Mouse (Mus musculus): ENCODE data around the gene Actl6b. TPM values are rescaled to one million over a fixed set of nuclear protein-coding genes. Genes with fewer than 3 reads are reported as not detected.

Actl6b gene
- polyA plus RNA-seq, 1 experiment from 2014 or later = 109 TPM

DNA sequence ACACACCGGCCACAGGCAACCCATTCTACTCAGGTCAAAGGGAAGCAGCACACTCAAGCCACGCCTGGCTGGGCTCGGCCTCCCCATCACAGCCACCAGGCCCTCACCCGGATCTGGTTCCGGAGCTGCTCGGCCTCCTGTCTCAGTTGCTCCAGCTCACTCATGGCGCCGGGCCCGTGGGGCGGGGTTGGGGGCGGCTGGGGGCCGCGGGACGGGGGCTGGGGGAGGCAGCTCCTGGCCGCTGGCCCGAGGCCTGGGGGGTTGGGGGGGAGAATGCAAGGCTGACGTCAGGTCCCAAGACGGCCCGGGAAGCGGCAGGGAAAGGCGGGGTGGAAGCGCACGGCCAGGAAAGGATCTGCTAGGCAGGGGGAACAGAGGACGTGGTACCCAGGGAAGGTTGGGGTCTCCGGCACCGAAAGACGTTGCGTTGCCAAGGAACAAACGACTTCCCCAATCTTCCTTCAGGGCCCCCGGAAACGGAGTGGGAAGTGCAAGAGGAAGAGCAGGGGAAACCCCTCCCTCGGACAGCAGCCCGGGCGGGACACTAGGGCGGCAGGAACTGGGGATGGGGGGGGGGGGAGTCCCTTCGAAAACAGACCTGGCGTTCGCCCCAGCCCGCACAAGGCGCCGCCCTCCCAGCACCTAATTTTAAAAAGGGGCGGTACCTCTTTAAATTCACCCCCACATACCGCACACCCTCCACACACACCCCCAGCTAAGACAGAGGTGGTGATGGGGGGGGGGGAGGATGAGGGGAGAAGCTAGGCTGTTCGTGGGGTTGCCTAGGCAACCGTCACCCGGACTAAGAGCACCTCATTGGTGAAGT, 22.5 kb upstream of the Actl6b start:
- peak overlapping the region; percentile 91 for H3K4me2 ChIP-seq (replicated peaks)
- H3K4me1 ChIP-seq = peaks cover 35% of the 10 kb centered on the region
- peaks cover 38% of the 10 kb centered on the region for H3K36me3 ChIP-seq
- no peaks in the 10 kb centered on the region for H3K27me3 ChIP-seq (replicated peaks)
- WGBS = 1% methylated on average over 45 of the region's 46 CpGs
- peak overlapping the region; percentile 91 for H3K9ac ChIP-seq
- peak overlapping the region; percentile 93 for H3K4me3 ChIP-seq
- no peaks in the 10 kb centered on the region for H3K9me3 ChIP-seq
- peak overlapping the region; percentile 95 for H3K27ac ChIP-seq
- ATAC-seq (ENCODE audit: low FRiP score, low read depth) = peak; percentile 69

DNA sequence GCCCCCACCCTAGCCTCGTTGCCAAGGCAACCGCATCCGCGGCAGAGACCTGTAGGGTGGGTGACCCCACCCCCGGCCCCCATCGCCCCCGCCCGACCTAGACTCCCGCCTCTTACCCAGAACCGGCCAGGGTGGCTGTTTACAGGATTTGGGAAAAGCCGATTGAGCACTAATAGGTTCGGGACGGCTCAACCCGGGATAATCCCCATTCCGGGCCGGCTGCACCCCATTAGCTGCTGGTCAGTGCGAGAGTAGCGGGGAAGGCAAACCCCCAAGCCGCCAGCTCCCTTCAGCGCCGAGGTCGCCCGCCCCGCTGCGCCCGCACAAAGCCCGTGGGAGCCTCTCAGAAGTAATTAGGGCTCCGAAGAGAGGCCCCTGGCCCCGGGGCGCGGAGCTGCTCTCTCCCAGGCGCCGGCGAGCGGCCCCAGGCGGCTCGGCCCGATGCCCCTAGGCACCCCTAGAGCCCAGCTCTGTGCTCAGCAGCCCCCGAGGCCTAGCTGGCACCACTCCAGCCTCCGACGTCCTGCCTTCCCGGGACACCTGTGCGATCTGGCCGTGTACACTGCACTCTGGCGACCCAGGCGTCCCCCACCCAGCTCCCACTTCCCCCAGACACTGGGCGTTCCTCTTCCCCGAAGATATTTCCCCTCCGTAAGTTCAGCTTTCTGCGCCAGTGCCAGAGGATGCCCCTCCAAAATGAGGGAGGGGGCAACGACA, 21.7 kb upstream of the Actl6b start:
- Histone ChIP-seq H3K9me3 (no peaks in the 10 kb centered on the region), H3K27me3 (replicated peaks) (no peaks in the 10 kb centered on the region), H3K27ac (peak overlapping the region; percentile 95), H3K4me2 (replicated peaks) (peak overlapping the region; percentile 91), H3K4me1 (peaks cover 29% of the 10 kb centered on the region), H3K9ac (peak overlapping the region; percentile 91), H3K4me3 (peak overlapping the region; percentile 93), H3K36me3 (peaks cover 31% of the 10 kb centered on the region)
- peak; percentile 29 for ATAC-seq (ENCODE audit: low FRiP score, low read depth)
- WGBS = under 1% methylated on average over 49 of the region's 51 CpGs

DNA sequence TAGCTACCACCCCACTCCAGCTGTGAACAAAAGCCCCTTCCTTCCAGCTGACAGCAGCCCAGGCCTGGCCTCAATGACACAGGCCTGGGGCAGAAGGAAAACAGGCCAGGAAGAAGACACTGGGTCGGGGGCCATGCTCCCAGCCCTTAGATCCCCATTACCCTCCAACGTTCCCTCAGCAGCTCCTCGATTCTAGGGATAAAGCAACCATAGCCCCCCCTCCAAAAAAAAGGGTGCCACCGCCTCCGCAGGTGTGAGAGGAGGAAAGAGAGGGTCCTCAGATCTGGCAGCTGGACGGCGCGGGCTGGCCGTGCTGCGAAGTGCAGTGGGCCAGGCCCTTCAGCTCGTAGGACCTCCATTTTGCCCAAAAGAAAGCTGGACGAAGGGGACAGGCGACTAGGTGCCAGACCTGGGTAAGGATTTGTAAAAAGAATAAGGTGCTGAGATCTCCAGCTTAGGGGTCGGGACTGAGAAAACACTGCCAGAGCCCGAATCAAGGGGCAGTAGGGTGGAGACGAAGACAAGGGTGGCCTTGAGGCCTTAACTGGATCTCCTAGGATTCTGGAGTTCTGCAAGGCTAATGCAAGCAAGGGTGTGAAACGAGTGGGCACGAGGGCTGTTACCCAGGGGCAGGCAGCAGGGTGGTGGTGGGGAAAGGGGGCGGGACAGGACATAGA, 21.0 kb upstream of the Actl6b start:
- H3K4me1 ChIP-seq = peaks cover 27% of the 10 kb centered on the region
- no peak for ATAC-seq (ENCODE audit: low FRiP score, low read depth)
- H3K9me3 ChIP-seq = no peaks in the 10 kb centered on the region
- WGBS = under 1% methylated on average over 19 of the region's 19 CpGs
- peak overlapping the region; percentile 95 for H3K27ac ChIP-seq
- H3K9ac ChIP-seq = peak overlapping the region; percentile 91
- peaks cover 26% of the 10 kb centered on the region for H3K36me3 ChIP-seq
- H3K27me3 ChIP-seq (replicated peaks) = no peaks in the 10 kb centered on the region
- peak overlapping the region; percentile 93 for H3K4me3 ChIP-seq
- H3K4me2 ChIP-seq (replicated peaks) = peak overlapping the region; percentile 91

DNA sequence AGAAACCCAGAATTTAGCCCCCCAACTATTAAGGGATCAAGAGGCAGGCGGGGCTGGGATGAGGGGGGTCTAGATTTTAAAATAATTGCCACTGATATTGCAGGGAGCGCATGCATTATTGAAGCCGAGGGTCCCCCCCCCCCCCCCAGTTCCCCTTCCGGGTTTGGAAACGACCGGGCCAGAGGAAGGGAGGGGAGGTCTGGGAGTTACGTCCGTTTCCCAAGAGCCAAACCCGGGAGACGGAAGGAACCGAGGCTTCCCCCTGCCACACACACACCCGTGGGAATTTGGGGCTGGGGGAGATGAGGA, 20.6 kb upstream of the Actl6b start:
- Histone ChIP-seq H3K4me1 (peaks cover 25% of the 10 kb centered on the region), H3K27ac (peak overlapping the region; percentile 95), H3K9me3 (no peaks in the 10 kb centered on the region), H3K4me3 (peak overlapping the region; percentile 93), H3K4me2 (replicated peaks) (peak overlapping the region; percentile 91), H3K9ac (peak overlapping the region; percentile 91), H3K27me3 (replicated peaks) (no peaks in the 10 kb centered on the region), H3K36me3 (peaks cover 21% of the 10 kb centered on the region)
- peak; percentile 17; the same call in 1 of the 2 replicates for ATAC-seq (ENCODE audit: low FRiP score, low read depth)
- 1% methylated on average over 12 of the region's 12 CpGs for WGBS

DNA sequence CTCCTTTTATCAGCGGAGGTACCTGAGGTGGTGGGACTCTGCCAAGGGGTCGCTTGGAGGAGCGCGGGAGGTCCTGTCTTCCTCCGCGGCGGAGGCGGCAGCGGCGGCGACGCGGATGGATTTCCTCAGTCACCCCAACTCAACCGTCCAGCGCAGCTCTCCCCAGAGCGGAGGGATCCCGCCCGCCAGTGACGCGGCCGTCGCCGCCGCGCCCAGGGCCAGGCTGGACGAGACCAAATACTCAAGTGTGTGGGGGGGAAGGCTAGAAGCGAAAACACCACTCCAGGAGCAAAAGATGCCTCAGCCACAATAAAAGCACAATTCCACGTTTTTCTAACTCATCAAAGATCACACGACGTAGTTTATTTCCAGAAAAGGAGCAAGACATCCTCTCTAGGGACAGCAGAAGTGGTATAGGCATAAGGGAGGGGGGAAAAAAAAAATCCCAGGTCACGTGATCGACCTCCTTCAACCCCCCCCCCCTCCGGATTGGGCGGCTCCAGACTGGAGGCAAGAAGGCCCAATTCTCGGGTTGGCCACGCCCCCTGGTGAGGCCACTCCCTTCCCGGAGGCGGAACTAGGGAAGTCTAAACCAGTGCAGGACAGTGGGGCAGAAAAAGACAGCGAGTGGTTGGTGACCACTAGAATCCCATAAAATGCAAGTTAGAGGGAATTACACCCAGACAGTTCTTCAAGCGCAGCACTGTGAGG, 20.0 kb upstream of the Actl6b start, which contains the start of the genes Epo and Gnb2:
Gene Epo, minus strand, starts transcription at position 126 of the 711 bp plus-strand sequence.
Gene Gnb2, minus strand, starts transcription at position 394 of the 711 bp plus-strand sequence.
- no peaks in the 10 kb centered on the region for H3K27me3 ChIP-seq (replicated peaks)
- peak; percentile 42 for ATAC-seq (ENCODE audit: low FRiP score, low read depth)
- peaks cover 16% of the 10 kb centered on the region for H3K36me3 ChIP-seq
- peak within 1 kb of the TSS; percentile 95 for H3K27ac ChIP-seq
- WGBS = under 1% methylated on average over 40 of the region's 40 CpGs
- peak within 1 kb of the TSS; percentile 91 for H3K9ac ChIP-seq
- peak within 1 kb of the TSS; percentile 93 for H3K4me3 ChIP-seq
- peak within 1 kb of the TSS; percentile 91 for H3K4me2 ChIP-seq (replicated peaks)
- H3K4me1 ChIP-seq = peaks cover 22% of the 10 kb centered on the region
- no peaks in the 10 kb centered on the region for H3K9me3 ChIP-seq

DNA sequence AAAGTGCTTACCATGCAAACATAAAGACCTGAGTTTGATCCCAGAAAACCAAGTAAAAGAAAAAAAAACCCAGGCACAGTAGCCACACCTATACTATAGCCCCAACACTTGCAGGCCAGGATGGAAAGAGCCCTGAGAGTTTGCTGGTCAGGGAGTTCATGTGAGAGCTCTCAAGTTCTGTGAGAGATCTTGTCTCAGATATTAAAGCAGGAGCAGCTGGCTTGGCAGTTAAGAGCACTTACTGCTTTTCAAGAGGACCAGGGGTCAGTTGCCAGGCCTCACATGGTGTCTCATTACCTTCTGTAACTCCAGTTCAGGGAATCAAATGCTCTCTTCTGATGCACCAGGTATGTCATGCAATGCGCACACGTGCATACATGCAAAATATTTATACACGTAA, 18.6 kb upstream of the Actl6b start:
- WGBS = 96% methylated on average over 3 of the region's 3 CpGs
- H3K9ac ChIP-seq = no peak overlapping the region
- H3K4me2 ChIP-seq (replicated peaks) = no peak overlapping the region
- H3K4me3 ChIP-seq = no peak overlapping the region
- H3K36me3 ChIP-seq = peaks cover 1% of the 10 kb centered on the region
- H3K27ac ChIP-seq = no peak overlapping the region
- no peaks in the 10 kb centered on the region for H3K9me3 ChIP-seq
- ATAC-seq (ENCODE audit: low FRiP score, low read depth) = no peak
- H3K27me3 ChIP-seq (replicated peaks) = no peaks in the 10 kb centered on the region
- H3K4me1 ChIP-seq = peaks cover 12% of the 10 kb centered on the region

DNA sequence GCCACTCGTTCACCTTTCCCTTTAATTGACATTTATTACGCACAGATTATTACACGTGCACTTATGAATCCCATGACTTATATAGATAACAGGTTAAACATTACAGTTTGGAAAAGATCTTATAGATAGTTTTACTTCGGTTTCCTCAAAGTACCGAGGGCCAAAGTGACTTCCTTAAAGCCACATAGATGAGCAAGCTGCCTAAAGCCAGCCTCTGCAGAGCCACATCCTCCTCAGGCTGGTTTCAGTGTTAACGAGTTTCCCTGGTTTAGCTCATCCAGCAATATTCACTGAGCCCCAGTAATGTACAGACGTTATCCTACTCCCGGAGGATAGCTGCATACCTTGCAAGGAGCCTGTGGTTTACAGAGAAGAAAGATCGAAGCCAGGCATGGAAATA, 18.0 kb upstream of the Actl6b start:
- Histone ChIP-seq H3K4me2 (replicated peaks) (no peak overlapping the region), H3K27ac (no peak overlapping the region), H3K4me1 (peaks cover 6% of the 10 kb centered on the region), H3K4me3 (no peak overlapping the region), H3K27me3 (replicated peaks) (no peaks in the 10 kb centered on the region), H3K9me3 (no peaks in the 10 kb centered on the region), H3K9ac (no peak overlapping the region), H3K36me3 (no peaks in the 10 kb centered on the region)
- 84% methylated on average over 9 of the region's 9 CpGs for WGBS
- ATAC-seq (ENCODE audit: low FRiP score, low read depth) = no peak

DNA sequence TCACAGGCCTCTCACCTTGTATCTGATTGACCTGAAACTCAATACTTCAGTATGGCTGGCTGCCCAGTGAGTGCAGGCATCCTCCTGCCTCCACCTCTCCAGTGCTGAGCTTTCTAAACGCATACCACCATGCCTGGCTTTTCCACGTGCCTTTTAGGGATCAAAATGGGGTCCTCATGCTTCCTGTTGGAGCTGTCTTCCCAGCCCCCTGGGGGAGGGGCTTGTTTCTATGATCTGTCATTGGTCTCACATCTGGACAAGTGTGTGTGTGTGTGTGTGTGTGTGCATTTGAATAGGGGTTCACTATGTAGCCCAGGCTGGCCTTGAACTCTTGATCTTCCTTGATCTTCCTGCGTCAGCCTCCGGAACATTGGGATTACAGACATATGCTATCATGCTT, 15.9 kb upstream of the Actl6b start:
- Histone ChIP-seq H3K9ac (no peak overlapping the region), H3K27ac (no peak overlapping the region), H3K27me3 (replicated peaks) (no peaks in the 10 kb centered on the region), H3K4me3 (no peak overlapping the region), H3K36me3 (no peaks in the 10 kb centered on the region), H3K4me1 (no peaks in the 10 kb centered on the region), H3K9me3 (no peaks in the 10 kb centered on the region), H3K4me2 (replicated peaks) (no peak overlapping the region)
- WGBS = 79% methylated on average over 4 of the region's 4 CpGs
- no peak for ATAC-seq (ENCODE audit: low FRiP score, low read depth)

DNA sequence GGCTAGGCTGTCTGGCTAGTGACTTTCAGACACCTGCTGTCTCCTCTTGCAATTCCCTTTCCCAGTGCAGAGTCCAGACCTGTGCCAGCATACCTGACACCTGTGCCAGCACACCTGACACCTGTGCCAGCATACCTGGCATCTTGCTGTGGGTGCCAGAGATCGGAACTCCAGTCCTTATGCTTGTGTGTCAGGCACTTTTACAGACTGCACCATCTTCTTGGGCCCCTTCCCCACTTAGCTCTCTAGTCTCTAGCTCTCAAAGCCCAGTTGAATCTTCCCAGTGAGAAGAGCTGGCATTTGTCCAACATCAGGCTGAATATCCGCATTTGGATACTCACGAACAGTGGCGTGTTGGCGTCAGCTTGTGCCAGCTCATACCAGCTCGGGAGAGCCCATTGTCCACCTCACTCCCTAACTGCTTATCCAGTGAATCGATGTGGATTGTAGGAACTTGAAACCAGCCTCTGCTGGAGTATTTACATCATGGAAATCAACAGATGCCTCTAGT, 14.0 kb upstream of the Actl6b start:
- H3K9me3 ChIP-seq = no peaks in the 10 kb centered on the region
- no peak for ATAC-seq (ENCODE audit: low FRiP score, low read depth)
- 74% methylated on average over 7 of the region's 7 CpGs for WGBS
- no peak overlapping the region for H3K27ac ChIP-seq
- H3K36me3 ChIP-seq = no peaks in the 10 kb centered on the region
- no peak overlapping the region for H3K4me2 ChIP-seq (replicated peaks)
- no peaks in the 10 kb centered on the region for H3K27me3 ChIP-seq (replicated peaks)
- no peak overlapping the region for H3K9ac ChIP-seq
- no peak overlapping the region for H3K4me3 ChIP-seq
- H3K4me1 ChIP-seq = no peaks in the 10 kb centered on the region

DNA sequence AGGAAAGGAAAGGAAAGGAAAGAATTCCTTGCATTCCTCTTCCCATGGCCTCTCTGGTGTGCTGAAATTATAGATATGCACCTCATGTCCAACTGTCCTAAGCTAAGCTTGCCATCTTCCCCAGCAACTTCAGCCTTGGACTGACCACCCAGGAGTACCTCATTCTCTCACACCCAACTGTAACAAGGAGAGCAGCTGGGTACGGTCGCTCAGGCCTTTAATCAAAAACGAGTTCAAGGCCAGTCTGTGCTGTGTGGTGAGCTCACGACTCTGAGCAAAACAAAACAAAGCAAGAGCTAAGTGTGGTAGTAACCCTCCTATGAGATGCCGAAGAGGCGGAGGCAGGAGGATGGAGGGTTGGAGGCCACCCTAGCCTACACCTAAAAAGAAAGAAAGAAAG, 12.3 kb upstream of the Actl6b start:
- Histone ChIP-seq H3K4me1 (no peaks in the 10 kb centered on the region), H3K27ac (no peak overlapping the region), H3K36me3 (no peaks in the 10 kb centered on the region), H3K9me3 (no peaks in the 10 kb centered on the region), H3K4me3 (no peak overlapping the region), H3K27me3 (replicated peaks) (no peaks in the 10 kb centered on the region), H3K9ac (no peak overlapping the region), H3K4me2 (replicated peaks) (no peak overlapping the region)
- ATAC-seq (ENCODE audit: low FRiP score, low read depth) = no peak
- 69% methylated on average over 6 of the region's 6 CpGs for WGBS

DNA sequence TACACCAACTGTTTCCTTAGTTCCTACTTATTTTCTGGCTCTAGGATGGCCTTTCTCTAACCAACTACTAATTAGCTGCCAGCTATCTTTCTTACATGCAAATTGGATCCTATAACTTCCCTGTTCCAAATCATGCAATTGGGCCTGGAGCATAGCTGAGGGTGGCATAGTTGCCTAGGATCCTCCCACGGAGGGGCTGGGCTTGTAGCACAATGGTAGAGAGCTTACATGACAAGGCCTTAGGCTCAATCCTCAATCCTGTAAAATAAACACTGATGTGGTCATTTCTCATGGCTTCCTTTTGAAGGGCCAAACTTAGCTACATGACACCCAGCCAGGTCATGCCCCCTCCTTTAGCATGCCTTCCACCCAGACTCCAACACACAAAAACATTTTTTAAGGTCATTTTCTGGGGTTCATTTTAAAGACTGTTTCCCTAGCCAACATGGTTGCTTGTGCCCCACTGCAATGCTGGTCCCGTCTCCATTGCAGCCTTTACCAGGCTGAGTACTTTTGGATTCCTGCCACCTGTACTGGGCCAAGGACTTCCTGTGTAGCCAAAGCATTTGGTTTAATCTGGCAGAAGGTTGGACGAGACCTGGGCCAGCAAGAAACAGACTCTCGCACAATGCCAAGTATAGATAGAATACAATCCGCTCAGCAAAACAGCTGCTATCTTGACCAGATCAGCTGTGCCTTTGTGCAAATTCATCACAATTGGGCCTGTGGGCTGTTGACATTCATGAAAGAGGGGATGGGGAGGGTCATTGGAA, 11.4 kb upstream of the Actl6b start:
- Histone ChIP-seq H3K9me3 (no peaks in the 10 kb centered on the region), H3K4me2 (replicated peaks) (no peak overlapping the region), H3K36me3 (no peaks in the 10 kb centered on the region), H3K9ac (no peak overlapping the region), H3K4me1 (no peaks in the 10 kb centered on the region), H3K27ac (no peak overlapping the region), H3K4me3 (no peak overlapping the region), H3K27me3 (replicated peaks) (no peaks in the 10 kb centered on the region)
- no peak for ATAC-seq (ENCODE audit: low FRiP score, low read depth)
- WGBS = 78% methylated on average over 5 of the region's 5 CpGs
